Mouse (Mus musculus) lung, adult 2 months (tissue): ENCODE data around the gene Azin2.

Experiments
- CTCF ChIP-seq: fragments of 200-500 bp; IDR thresholded peaks from 2 replicates; pipeline ENCODE4 v1.5.1; 2011; ENCODE audit warnings: mild to moderate bottlenecking, low read length, control low read depth; ENCODE audit not compliant: insufficient read depth
- POLR2A ChIP-seq: fragments of 200-500 bp; IDR thresholded peaks from 2 replicates; pipeline ENCODE4 v1.6.1; 2011; ENCODE audit warnings: low read depth, mild to moderate bottlenecking, control low read depth, low read length, borderline replicate concordance; ENCODE audit errors: extremely low read depth

- TF ChIP-seq POLR2A: no peak
- TF ChIP-seq CTCF: no peak
Measured at GRCm38 (mm10) chr4:128899332-128899731, 62.9 kb downstream of the Azin2 start.
